Mouse (Mus musculus) limb, embryonic 13.5 days (tissue): ENCODE measurements around the gene Lrrc14b. TPM values are rescaled to one million over a fixed set of nuclear protein-coding genes. Genes with fewer than 3 reads are reported as not detected.

Experiments
- ATAC-seq: fragments of 200-750 bp; cut with Nextera tagmentation; 2 replicates; pipeline ENCODE4 v1.8.0; 2017; ENCODE audit warnings: low read depth, moderate number of reproducible peaks, moderate TSS enrichment; ENCODE audit not compliant: low FRiP score
- H3K27ac ChIP-seq: fragments of 300-500 bp; sonication (generic); 2 replicates; pipeline ENCODE4 v1.5.1; 2015; ENCODE audit warnings: inconsistent platforms, mild to moderate bottlenecking, moderate library complexity
- H3K27me3 ChIP-seq: fragments of 300-500 bp; sonication (generic); 2 replicates; pipeline ENCODE4 v1.6.1; 2015; ENCODE audit warnings: mild to moderate bottlenecking, inconsistent platforms
- H3K36me3 ChIP-seq: fragments of 300-500 bp; sonication (generic); 2 replicates; pipeline ENCODE4 v1.6.1; 2015; ENCODE audit warnings: inconsistent platforms, mild to moderate bottlenecking, moderate library complexity
- H3K4me1 ChIP-seq: fragments of 300-500 bp; sonication (generic); 2 replicates; pipeline ENCODE4 v1.6.1; 2015; ENCODE audit warnings: inconsistent platforms
- H3K4me2 ChIP-seq: fragments of 300-500 bp; sonication (generic); replicated peaks from 2 replicates; pipeline ENCODE4 v1.6.1; 2015; ENCODE audit warnings: inconsistent platforms, mild to moderate bottlenecking, moderate library complexity
- H3K4me3 ChIP-seq: fragments of 300-500 bp; sonication (generic); 2 replicates; pipeline ENCODE4 v1.5.1; 2015; ENCODE audit warnings: moderate library complexity, mild to moderate bottlenecking, inconsistent platforms
- H3K9ac ChIP-seq: fragments of 300-500 bp; sonication (generic); 2 replicates; pipeline ENCODE4 v1.6.1; 2015; ENCODE audit warnings: mild to moderate bottlenecking, inconsistent platforms
- H3K9me3 ChIP-seq: fragments of 300-500 bp; sonication (generic); 2 replicates; pipeline ENCODE4 v1.6.1; 2016; ENCODE audit warnings: inconsistent platforms
- WGBS: fragments of 180-500 bp; shearing (Covaris S2); methylation state at CpG from one replicate; pipeline ENCODE4 v1.1.7; 2015; 5-methylcytosine and 5-hydroxymethylcytosine counted together
- microRNA counts: library from miRNA; unstranded; fragments of <30 nt; microRNA quantifications from one replicate; lab custom pipeline; 2016
- microRNA-seq: library from miRNA; unstranded; fragments of <30 nt; microRNA quantifications from one replicate; pipeline ENCODE4, GENCODE M21; 2016
- polyA plus RNA-seq: library from polyadenylated mRNA; unstranded; fragments of >200 nt; fragmentation: Nextera tagmentation; extraction: Ambion mirVana; gene quantifications from 2 replicates; pipeline ENCODE4 v1.2.1, GENCODE M21; 2015

Gene Lrrc14b
- polyA plus RNA-seq, 1 experiment from 2014 or later, result not detected

DNA sequence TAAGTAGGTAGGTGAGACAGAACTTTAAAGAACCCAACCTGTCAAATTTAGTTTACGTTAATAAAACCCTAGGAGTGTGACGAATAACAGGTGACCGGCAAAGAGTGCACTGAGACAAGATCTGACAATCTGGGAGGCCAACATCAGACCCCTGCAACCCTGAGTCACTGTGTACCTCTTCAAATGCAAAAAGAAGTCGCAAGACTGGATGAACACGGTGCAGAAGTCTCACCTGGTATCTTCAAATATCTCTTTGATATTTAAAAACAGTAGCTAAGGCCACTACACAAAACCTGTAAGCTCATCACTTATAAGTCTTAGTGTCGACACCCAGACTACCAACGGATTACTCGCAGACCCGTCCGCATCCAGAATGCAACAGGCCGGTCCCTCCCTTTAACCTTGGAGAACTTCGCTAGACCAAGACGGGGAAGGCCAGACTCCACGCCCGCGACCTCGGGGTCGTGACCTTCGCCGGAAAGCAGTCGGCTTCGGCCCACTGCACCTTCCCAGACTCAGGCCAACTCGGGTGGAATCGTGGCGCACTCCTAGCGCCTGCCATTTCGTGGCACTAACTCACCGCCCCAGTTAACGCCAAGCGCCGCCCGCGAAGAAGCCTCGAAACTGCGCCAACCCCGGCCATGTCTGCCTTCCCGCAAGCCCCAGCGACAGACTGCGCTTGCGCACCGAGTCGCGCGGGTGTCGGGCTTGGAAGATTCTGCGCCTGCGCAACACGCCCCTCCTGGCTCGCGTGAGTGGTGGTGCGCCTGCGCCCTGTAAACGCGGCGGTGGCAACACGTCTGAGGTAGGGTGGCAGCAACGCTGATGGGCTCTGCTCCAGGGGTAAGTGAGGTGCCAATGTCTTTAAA, 14.0 kb downstream of the Lrrc14b start, which contains the start of the genes Sdha and Ccdc127:
Sdha (minus strand) TSS at position 715 of the 869 bp plus-strand sequence.
Ccdc127 (plus strand) TSS at position 744 of the 869 bp plus-strand sequence.
- Histone ChIP-seq H3K9ac (peak within 1 kb of the TSS; percentile 91), H3K9me3 (no peaks in the 10 kb centered on the region), H3K4me1 (peaks cover 23% of the 10 kb centered on the region), H3K27ac (peak within 1 kb of the TSS; percentile 76), H3K36me3 (peaks cover 21% of the 10 kb centered on the region), H3K4me2 (peak within 1 kb of the TSS; percentile 75), H3K27me3 (no peaks in the 10 kb centered on the region), H3K4me3 (peak within 1 kb of the TSS; percentile 78)
- WGBS, result under 1% methylated on average over 57 of the region's 57 CpGs
- ATAC-seq, result peak; percentile 97

GRCm38 (mm10) chr13:74341036-74341435, 22.8 kb downstream of the Lrrc14b start:
- H3K36me3 ChIP-seq, result peaks cover 61% of the 10 kb centered on the region
- no peak overlapping the region for H3K4me2 ChIP-seq
- no peaks in the 10 kb centered on the region for H3K27me3 ChIP-seq
- no peak overlapping the region for H3K27ac ChIP-seq
- H3K4me1 ChIP-seq, result no peaks in the 10 kb centered on the region
- no peaks in the 10 kb centered on the region for H3K9me3 ChIP-seq
- no peak overlapping the region for H3K4me3 ChIP-seq
- WGBS, result 60% methylated on average over 3 of the region's 3 CpGs
- no peak overlapping the region for H3K9ac ChIP-seq
- ATAC-seq, result peak; percentile 59; the same call in 1 of the 2 replicates

DNA sequence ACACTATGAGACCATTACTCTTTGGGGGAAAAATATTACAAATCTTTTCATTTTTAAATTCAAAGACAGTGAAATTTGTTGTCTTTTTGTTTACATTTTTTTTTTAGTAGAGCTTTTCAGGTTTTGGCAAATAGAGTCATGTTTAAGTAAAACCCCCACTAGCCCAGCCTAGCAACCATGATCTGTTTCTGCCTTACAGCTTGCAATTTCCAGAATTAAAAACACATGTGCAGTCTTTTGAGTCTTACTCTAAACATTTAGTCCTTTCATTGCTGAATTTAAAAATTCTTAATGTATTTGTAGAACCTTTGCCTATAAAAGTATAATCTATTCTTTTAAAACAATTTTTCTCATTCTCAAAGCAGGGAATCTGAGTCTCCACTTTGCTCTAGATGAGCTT, 34.5 kb downstream of the Lrrc14b start:
- no peak overlapping the region for H3K4me3 ChIP-seq
- no peak overlapping the region for H3K9ac ChIP-seq
- H3K4me2 ChIP-seq, result no peak overlapping the region
- H3K36me3 ChIP-seq, result peaks cover 78% of the 10 kb centered on the region
- ATAC-seq, result no peak
- no peaks in the 10 kb centered on the region; the same call in 1 of the 2 replicates for H3K4me1 ChIP-seq
- H3K27me3 ChIP-seq, result no peaks in the 10 kb centered on the region
- H3K27ac ChIP-seq, result no peak overlapping the region
- no peaks in the 10 kb centered on the region for H3K9me3 ChIP-seq

GRCm38 (mm10) chr13:74317170-74317849, 46.5 kb downstream of the Lrrc14b start, which contains the start of gene Pdcd6:
Gene Pdcd6, minus strand, starts transcription at chr13:74317580.
- peak; percentile 99 for ATAC-seq
- Histone ChIP-seq H3K27ac (peak within 1 kb of the TSS; percentile 48; the same call in 1 of the 2 replicates), H3K27me3 (no peaks in the 10 kb centered on the region), H3K9ac (peak within 1 kb of the TSS; percentile 88), H3K4me1 (peaks cover 11% of the 10 kb centered on the region), H3K36me3 (peaks cover 26% of the 10 kb centered on the region), H3K4me3 (peak within 1 kb of the TSS; percentile 92), H3K4me2 (peak within 1 kb of the TSS; percentile 73), H3K9me3 (no peaks in the 10 kb centered on the region)
- under 1% methylated on average over 36 of the region's 36 CpGs for whole genome bisulfite sequencing

DNA sequence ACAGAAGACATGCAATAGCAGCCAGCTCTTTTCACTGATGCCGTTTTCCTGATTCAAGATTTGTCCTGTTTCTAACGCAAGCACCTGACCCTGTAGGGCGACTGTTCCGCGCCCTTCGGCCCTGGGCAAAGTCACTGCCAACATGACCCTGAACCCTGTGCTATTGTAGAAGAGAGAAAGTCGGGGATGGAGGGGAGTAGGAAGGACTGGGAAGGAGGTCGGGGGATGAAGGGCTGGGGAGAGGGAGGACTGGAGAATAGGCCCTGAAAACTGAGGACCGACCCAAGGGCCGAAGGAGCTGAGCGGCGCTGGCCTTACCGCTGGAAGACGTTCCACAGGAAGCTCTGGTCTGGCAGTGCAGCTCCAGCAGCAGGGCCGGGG, 47.0 kb downstream of the Lrrc14b start:
- no peaks in the 10 kb centered on the region for H3K27me3 ChIP-seq
- peak overlapping the region; percentile 48; the same call in 1 of the 2 replicates for H3K27ac ChIP-seq
- H3K36me3 ChIP-seq, result peaks cover 21% of the 10 kb centered on the region
- ATAC-seq, result no peak
- no peaks in the 10 kb centered on the region for H3K9me3 ChIP-seq
- H3K4me2 ChIP-seq, result peak overlapping the region; percentile 73
- H3K4me3 ChIP-seq, result peak overlapping the region; percentile 92
- peak overlapping the region; percentile 88 for H3K9ac ChIP-seq
- WGBS, result 4% methylated on average over 15 of the region's 15 CpGs
- H3K4me1 ChIP-seq, result peaks cover 11% of the 10 kb centered on the region

DNA sequence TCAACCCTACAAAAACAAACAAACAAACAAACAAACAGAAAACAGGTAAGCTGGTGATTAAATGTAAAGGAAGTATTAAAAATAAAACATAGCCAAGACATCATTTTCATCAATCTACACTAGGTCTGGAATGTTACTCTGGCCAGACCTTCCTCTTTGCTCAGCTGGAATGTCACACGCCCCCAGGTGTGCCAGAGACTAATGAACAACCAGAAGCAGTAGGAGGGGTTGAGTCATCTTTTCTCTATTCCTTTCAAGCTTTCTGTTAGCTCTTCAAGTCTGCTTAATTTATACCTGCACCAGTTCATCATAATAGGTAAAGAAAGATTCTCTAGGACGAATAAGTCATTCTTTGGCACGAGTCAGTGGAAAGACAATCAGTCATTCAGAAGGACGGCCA, 47.4 kb downstream of the Lrrc14b start:
- Histone ChIP-seq H3K4me1 (peaks cover 11% of the 10 kb centered on the region), H3K27me3 (no peaks in the 10 kb centered on the region), H3K36me3 (peaks cover 21% of the 10 kb centered on the region), H3K4me2 (peak overlapping the region; percentile 73), H3K9me3 (no peaks in the 10 kb centered on the region), H3K9ac (peak overlapping the region; percentile 88), H3K4me3 (peak overlapping the region; percentile 92), H3K27ac (peak overlapping the region; percentile 48; the same call in 1 of the 2 replicates)
- ATAC-seq, result no peak
- WGBS, result 25% methylated on average over 4 of the region's 4 CpGs

DNA sequence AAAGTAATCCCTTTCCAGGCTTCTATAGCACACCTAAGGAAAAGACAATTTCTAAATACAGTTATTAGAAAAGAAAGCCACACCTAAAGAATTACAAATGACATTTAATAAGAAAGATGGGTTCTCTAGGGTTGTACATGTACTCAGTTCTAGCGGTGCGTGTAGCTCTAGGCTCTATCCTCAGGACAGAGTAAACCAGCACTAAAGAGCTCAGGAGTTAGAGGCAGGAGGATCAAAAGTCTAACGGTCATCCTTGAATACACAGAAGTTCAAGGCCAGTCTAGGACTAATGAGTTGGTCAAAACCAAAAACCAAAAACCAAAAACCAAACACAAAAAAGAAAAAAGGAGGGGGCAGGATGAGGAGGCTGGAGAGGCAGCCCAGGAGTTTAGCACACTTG, 49.2 kb downstream of the Lrrc14b start:
- Histone ChIP-seq H3K9me3 (no peaks in the 10 kb centered on the region), H3K36me3 (peaks cover 26% of the 10 kb centered on the region), H3K4me2 (no peak overlapping the region), H3K4me1 (peaks cover 11% of the 10 kb centered on the region), H3K9ac (no peak overlapping the region), H3K4me3 (no peak overlapping the region), H3K27ac (no peak overlapping the region), H3K27me3 (no peaks in the 10 kb centered on the region)
- ATAC-seq, result no peak
- WGBS, result 94% methylated on average over 3 of the region's 3 CpGs

MicroRNA genes within 50 kb of the gene (microRNA counts, 519-probe panel; counts per million panel counts)
- not detected for microRNA mmu-miR-692 (lab: Ali Mortazavi, UCI)

Small RNAs within 50 kb of the gene (microRNA-seq; reads per million reads assigned to microRNA genes)
- gene Mir692-3, result not detected

Other genes starting within 250 kb of the Lrrc14b start
- gene Slc9a3, start 242.5 kb downstream of the Lrrc14b start, polyA plus RNA-seq, result not detected in 2 replicates
- gene Exoc3, start 155.3 kb downstream of the Lrrc14b start, polyA plus RNA-seq, result 86.6 and 86.9 TPM in 2 replicates
- gene Ahrr, start 71.7 kb downstream of the Lrrc14b start, polyA plus RNA-seq, result 1.1 and 1.3 TPM in 2 replicates
- gene Pdcd6, start 46.4 kb downstream of the Lrrc14b start, polyA plus RNA-seq, result 138 and 148 TPM in 2 replicates
- 237 and 242 TPM in 2 replicates for gene Sdha, start 13.7 kb downstream of the Lrrc14b start, polyA plus RNA-seq
- gene Ccdc127, start 13.7 kb downstream of the Lrrc14b start, polyA plus RNA-seq, result 63.7 and 71.3 TPM in 2 replicates
- gene Zfp72, start 26.8 kb upstream of the Lrrc14b start, polyA plus RNA-seq, result 5.3 and 6.6 TPM in 2 replicates
- gene Ftl1-ps1, start 35.7 kb upstream of the Lrrc14b start, polyA plus RNA-seq, result 95.3 and 95.4 TPM in 2 replicates
- 26.1 and 26.5 TPM in 2 replicates for gene Zfp825, start 130.0 kb upstream of the Lrrc14b start, polyA plus RNA-seq